Mouse (Mus musculus) heart, embryonic 13.5 days (tissue): ENCODE measurements around the gene Arhgap45. TPM values are rescaled to one million over a fixed set of nuclear protein-coding genes. Genes with fewer than 3 reads are reported as not detected.

Experiments used
- ATAC-seq: fragments of 200-750 bp; cut with Nextera tagmentation; 2 replicates; pipeline ENCODE4 v1.8.0; 2017; ENCODE audit warnings: moderate TSS enrichment; ENCODE audit not compliant: insufficient number of reproducible peaks, low FRiP score, low TSS enrichment; ENCODE audit errors: extremely low read depth
- H3K27ac ChIP-seq: fragments of 300-500 bp; sonication (generic); replicated peaks from 2 replicates; pipeline ENCODE4 v1.5.1; 2015; ENCODE audit warnings: moderate library complexity, mild to moderate bottlenecking, inconsistent platforms
- H3K27me3 ChIP-seq: fragments of 300-500 bp; sonication (generic); replicated peaks from 2 replicates; pipeline ENCODE4 v1.6.1; 2015; ENCODE audit warnings: mild to moderate bottlenecking, inconsistent platforms
- H3K36me3 ChIP-seq: fragments of 300-500 bp; sonication (generic); 2 replicates; pipeline ENCODE4 v1.6.1; 2015; ENCODE audit warnings: mild to moderate bottlenecking, inconsistent platforms
- H3K4me1 ChIP-seq: fragments of 300-500 bp; sonication (generic); 2 replicates; pipeline ENCODE4 v1.6.1; 2015; ENCODE audit warnings: inconsistent platforms
- H3K4me2 ChIP-seq: fragments of 300-500 bp; sonication (generic); 2 replicates; pipeline ENCODE4 v1.6.1; 2015; ENCODE audit warnings: inconsistent platforms, mild to moderate bottlenecking, moderate library complexity
- H3K4me3 ChIP-seq: fragments of 300-500 bp; sonication (generic); 2 replicates; pipeline ENCODE4 v1.5.1; 2015; ENCODE audit warnings: moderate library complexity, mild to moderate bottlenecking, inconsistent platforms
- H3K9ac ChIP-seq: fragments of 300-500 bp; sonication (generic); 2 replicates; pipeline ENCODE4 v1.6.1; 2015; ENCODE audit warnings: inconsistent platforms, mild to moderate bottlenecking, moderate library complexity
- H3K9me3 ChIP-seq: fragments of 300-500 bp; sonication (generic); 2 replicates; pipeline ENCODE4 v1.6.1; 2016; ENCODE audit warnings: inconsistent platforms
- WGBS: fragments of 180-500 bp; shearing (Covaris S2); methylation state at CpG from one replicate; pipeline ENCODE4 v1.1.7; 2015; ENCODE audit warnings: mixed read lengths; 5-methylcytosine and 5-hydroxymethylcytosine counted together
- polyA plus RNA-seq: library from polyadenylated mRNA; unstranded; fragments of >200 nt; fragmentation: Nextera tagmentation; extraction: Ambion mirVana; gene quantifications from 2 replicates; pipeline ENCODE4 v1.2.1, GENCODE M21; 2015

Gene Arhgap45
- 5.5 and 6.5 TPM in 2 replicates for polyA plus RNA-seq

DNA sequence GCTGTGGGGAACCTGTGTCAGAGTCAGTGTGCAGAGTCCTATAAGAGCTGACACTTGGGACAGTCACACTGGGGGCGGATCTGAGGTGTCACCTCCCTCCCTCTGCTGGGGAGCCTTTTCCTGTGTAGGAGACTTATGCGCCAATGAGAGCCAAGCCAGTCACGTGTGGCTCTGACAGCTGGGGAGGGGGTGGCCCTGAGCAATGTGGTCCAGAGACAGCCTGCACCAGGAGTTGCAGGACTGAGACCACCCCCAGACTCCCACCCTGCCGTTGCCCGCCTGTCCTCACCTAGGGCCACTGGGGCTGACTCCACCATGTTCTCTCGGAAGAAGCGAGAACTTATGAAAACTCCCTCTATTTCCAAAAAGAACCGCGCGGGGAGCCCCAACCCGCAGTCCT lies at the start of gene Arhgap45:
Gene Arhgap45 (plus strand): TSS at position 143 of the 400 bp plus-strand sequence.
- peaks cover 57% of the 10 kb centered on the region for H3K27me3 ChIP-seq

DNA sequence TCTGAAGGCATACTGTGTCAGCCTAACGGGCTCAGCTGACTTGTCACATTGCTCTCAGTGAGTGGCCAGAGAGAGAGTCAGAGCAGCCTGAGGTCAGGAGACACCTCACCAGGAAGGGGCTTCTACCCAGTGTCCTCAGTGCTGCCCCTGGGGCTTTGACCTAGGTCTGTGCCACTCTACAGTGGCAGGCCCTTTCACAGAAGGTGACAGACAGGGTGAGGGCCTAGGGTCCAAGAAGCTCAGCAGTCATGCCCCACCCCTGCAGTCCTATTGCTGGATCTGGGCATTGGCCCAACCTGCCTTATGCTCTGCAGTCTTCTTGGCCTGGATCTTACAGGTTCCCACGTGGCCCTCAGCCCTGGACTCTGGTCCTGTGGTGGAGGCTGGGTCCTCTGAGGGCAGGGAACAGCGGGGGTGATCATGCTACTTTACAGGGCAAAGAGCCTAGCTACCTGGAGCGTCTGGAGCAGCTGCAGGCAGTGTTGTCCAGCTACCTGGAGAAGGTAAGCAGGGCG lies 49.5 kb upstream of the Arhgap45 start:
- Histone ChIP-seq H3K9me3 (no peaks in the 10 kb centered on the region), H3K27me3 (peaks cover 36% of the 10 kb centered on the region), H3K27ac (no peak overlapping the region), H3K4me3 (no peak overlapping the region), H3K4me2 (no peak overlapping the region), H3K4me1 (peaks cover 10% of the 10 kb centered on the region), H3K9ac (no peak overlapping the region), H3K36me3 (peaks cover 64% of the 10 kb centered on the region)
- ATAC-seq, result no peak
- WGBS, result 90% methylated on average over 5 of the region's 5 CpGs

More for the DNA sequence above, at the start of gene Arhgap45:
- peaks cover 4% of the 10 kb centered on the region for H3K36me3 ChIP-seq
- no peak within 1 kb of the TSS for H3K4me2 ChIP-seq
- ATAC-seq, result no peak
- H3K9me3 ChIP-seq, result peaks cover 2% of the 10 kb centered on the region; the same call in 1 of the 2 replicates
- peak within 1 kb of the TSS; percentile 29 for H3K4me3 ChIP-seq
- H3K27ac ChIP-seq, result no peak within 1 kb of the TSS
- H3K9ac ChIP-seq, result no peak within 1 kb of the TSS
- H3K4me1 ChIP-seq, result peaks cover 37% of the 10 kb centered on the region
- WGBS, result 61% methylated on average over 11 of the region's 11 CpGs

DNA sequence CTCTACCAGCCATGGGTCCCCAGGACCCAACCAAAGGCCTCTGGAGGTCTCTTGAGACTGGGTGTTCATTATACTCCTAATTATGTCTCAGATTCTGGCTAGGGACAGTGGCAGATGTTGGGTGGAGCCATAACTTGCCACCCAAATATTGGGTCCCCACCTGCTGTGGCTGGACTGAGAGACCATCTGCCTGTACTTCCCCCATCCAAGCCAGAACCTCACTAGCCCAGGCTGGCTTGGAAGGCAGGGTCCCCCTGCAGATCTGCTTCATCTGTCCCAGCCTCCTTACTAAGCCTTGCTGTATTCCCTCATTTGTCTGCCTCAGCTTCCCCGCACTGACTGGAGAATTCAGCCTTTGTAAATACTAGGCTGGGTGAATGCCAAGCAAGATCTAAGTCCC lies 48.3 kb upstream of the Arhgap45 start:
- Histone ChIP-seq H3K4me1 (peaks cover 15% of the 10 kb centered on the region), H3K9ac (no peak overlapping the region), H3K4me2 (no peak overlapping the region), H3K27me3 (peaks cover 48% of the 10 kb centered on the region), H3K4me3 (no peak overlapping the region), H3K36me3 (peaks cover 51% of the 10 kb centered on the region), H3K27ac (no peak overlapping the region), H3K9me3 (no peaks in the 10 kb centered on the region)
- no peak for ATAC-seq
- 88% methylated on average over 1 of the region's 1 CpGs for WGBS

- no peak for ATAC-seq
- Histone ChIP-seq H3K4me2 (no peak overlapping the region), H3K9ac (no peak overlapping the region), H3K4me1 (peaks cover 15% of the 10 kb centered on the region), H3K36me3 (peaks cover 43% of the 10 kb centered on the region), H3K4me3 (no peak overlapping the region), H3K27me3 (peaks cover 54% of the 10 kb centered on the region), H3K27ac (no peak overlapping the region), H3K9me3 (no peaks in the 10 kb centered on the region)
- WGBS, result 18% methylated on average over 3 of the region's 3 CpGs
These were observed 47.3 kb upstream of the Arhgap45 start for GRCm38 (mm10) chr10:79969124-79969568.

DNA sequence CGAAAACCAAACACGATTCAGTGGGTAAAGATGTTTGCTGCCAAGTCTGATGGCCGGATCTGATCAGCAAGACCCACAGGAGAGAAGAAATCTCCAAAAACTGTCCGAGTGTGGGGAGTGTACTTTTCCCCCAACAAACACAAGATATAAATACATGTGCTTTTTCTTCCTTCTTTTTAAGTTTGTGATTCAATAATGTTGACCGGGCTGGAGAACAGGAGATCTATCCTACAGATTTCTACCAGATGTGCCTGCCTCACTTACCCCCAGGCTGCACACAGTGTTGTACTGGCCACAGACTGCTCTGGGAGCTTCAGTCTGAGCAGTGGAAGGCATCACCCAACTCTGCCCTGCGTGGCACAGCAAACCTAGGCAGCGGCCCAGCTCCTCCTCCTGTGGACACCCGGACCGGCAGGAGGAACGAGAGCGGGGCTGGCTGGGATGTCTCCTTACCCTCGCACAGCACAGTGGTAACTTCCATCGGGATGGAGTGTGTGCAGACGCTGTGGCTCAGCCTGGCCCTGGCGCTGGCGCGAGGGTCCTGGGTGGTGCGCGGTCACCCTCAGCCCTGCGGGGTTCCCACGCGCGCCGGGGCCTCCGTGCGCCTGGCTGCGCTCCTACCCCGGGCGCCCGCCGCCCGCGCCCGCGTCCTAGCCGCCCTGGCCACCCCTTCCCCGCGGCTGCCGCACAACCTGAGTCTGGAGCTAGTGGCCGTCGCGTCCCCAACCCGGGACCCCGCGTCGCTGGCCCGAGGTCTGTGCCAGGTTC lies 45.9 kb upstream of the Arhgap45 start, which contains the start of gene Grin3b:
Gene Grin3b (plus strand): TSS at position 301 of the 768 bp plus-strand sequence.
- Histone ChIP-seq H3K9me3 (no peaks in the 10 kb centered on the region), H3K27ac (no peak within 1 kb of the TSS), H3K4me3 (peak within 1 kb of the TSS; percentile 51), H3K27me3 (peaks cover 54% of the 10 kb centered on the region), H3K4me1 (peaks cover 15% of the 10 kb centered on the region), H3K9ac (peak within 1 kb of the TSS; percentile 77), H3K4me2 (peak within 1 kb of the TSS; percentile 75), H3K36me3 (peaks cover 41% of the 10 kb centered on the region)
- WGBS, result 8% methylated on average over 44 of the region's 47 CpGs
- no peak for ATAC-seq

GRCm38 (mm10) chr10:79971183-79971497 lies 45.3 kb upstream of the Arhgap45 start:
- Histone ChIP-seq H3K4me3 (peak overlapping the region; percentile 51), H3K9me3 (no peaks in the 10 kb centered on the region), H3K27ac (no peak overlapping the region), H3K9ac (peak overlapping the region; percentile 77), H3K4me2 (peak overlapping the region; percentile 75), H3K4me1 (peaks cover 15% of the 10 kb centered on the region), H3K27me3 (peaks cover 54% of the 10 kb centered on the region), H3K36me3 (peaks cover 41% of the 10 kb centered on the region)
- ATAC-seq, result no peak
- WGBS, result 5% methylated on average over 21 of the region's 21 CpGs

DNA sequence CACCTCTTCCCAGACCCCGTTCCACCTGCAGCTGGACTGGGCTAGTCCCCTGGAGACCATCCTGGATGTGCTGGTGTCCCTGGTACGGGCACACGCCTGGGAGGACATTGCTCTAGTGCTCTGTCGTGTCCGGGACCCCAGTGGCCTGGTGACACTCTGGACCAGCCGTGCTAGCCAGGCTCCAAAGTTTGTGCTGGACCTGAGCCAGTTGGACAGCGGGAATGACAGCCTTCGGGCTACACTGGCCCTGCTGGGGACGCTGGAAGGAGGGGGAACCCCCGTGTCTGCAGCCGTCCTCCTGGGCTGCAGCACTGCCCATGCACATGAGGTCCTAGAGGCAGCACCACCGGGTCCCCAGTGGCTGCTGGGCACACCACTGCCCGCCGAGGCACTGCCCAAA lies 43.6 kb upstream of the Arhgap45 start:
- no peak overlapping the region for H3K9ac ChIP-seq
- no peak overlapping the region for H3K4me2 ChIP-seq
- peaks cover 54% of the 10 kb centered on the region for H3K27me3 ChIP-seq
- peaks cover 15% of the 10 kb centered on the region for H3K4me1 ChIP-seq
- H3K4me3 ChIP-seq, result no peak overlapping the region
- WGBS, result 45% methylated on average over 14 of the region's 14 CpGs
- no peak overlapping the region for H3K27ac ChIP-seq
- peaks cover 41% of the 10 kb centered on the region for H3K36me3 ChIP-seq
- 0 out of 2 replicates have a peak, but pooled peaks cover 10% of the 10 kb centered on the region for H3K9me3 ChIP-seq
- ATAC-seq, result no peak

- H3K4me2 ChIP-seq, result no peak overlapping the region
- H3K4me1 ChIP-seq, result peaks cover 15% of the 10 kb centered on the region
- peaks cover 49% of the 10 kb centered on the region for H3K36me3 ChIP-seq
- H3K9me3 ChIP-seq, result 0 out of 2 replicates have a peak, but pooled peaks cover 10% of the 10 kb centered on the region
- H3K27me3 ChIP-seq, result peaks cover 46% of the 10 kb centered on the region
- ATAC-seq, result no peak
- no peak overlapping the region for H3K9ac ChIP-seq
- H3K27ac ChIP-seq, result no peak overlapping the region
- H3K4me3 ChIP-seq, result no peak overlapping the region
- 87% methylated on average over 21 of the region's 21 CpGs for WGBS
These were observed 42.4 kb upstream of the Arhgap45 start for GRCm38 (mm10) chr10:79974087-79974486.

DNA sequence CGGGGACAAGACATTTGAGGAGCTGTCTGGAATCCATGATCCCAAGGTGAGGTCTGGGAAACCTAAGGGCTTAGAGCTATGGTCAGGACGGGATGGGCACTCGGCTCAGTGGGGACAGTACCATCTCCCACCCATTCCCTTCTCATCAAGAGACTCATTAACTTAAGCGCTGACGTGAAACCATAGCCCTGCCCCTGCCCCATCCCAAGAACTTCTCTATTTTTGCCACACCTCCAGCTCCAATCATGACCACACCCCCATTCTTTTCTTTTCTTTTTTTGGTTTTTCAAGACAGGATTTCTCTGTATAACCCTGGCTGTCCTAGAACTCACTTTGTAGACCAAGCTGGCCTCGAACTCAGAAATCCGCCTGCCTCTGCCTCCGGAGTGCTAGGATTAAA lies 41.8 kb upstream of the Arhgap45 start:
- no peak overlapping the region for H3K9ac ChIP-seq
- H3K36me3 ChIP-seq, result peaks cover 55% of the 10 kb centered on the region
- H3K9me3 ChIP-seq, result 0 out of 2 replicates have a peak, but pooled peaks cover 10% of the 10 kb centered on the region
- 85% methylated on average over 8 of the region's 8 CpGs for WGBS
- H3K27ac ChIP-seq, result no peak overlapping the region
- no peak overlapping the region for H3K4me2 ChIP-seq
- H3K4me3 ChIP-seq, result no peak overlapping the region
- no peak for ATAC-seq
- H3K4me1 ChIP-seq, result peaks cover 18% of the 10 kb centered on the region
- peaks cover 41% of the 10 kb centered on the region for H3K27me3 ChIP-seq

- Histone ChIP-seq H3K9ac (no peak overlapping the region), H3K4me1 (peaks cover 25% of the 10 kb centered on the region), H3K9me3 (0 out of 2 replicates have a peak, but pooled peaks cover 10% of the 10 kb centered on the region), H3K27ac (no peak overlapping the region), H3K4me2 (no peak overlapping the region), H3K27me3 (peaks cover 26% of the 10 kb centered on the region), H3K4me3 (no peak overlapping the region), H3K36me3 (peaks cover 56% of the 10 kb centered on the region)
- 84% methylated on average over 28 of the region's 28 CpGs for WGBS
- ATAC-seq, result no peak
These were observed 40.3 kb upstream of the Arhgap45 start for GRCm38 (mm10) chr10:79976071-79976721.

DNA sequence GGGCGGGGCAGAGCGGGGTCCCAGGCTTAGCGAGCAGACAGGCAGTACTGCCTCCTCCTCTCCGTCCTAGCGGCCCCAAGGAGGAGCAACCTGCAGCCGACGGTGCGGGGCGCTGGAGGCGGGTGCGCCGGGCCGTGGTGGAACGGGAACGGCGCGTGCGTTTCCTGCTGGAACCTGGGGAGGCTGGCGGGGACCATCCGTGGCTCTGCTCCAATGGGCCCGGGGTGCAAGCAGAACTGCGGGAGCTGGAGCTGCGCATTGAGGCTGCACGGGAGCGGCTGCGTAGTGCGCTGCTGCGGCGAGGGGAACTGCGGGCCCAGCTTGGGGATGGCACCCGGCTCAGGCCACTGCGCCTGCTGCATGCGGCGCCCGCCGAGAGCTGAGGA lies 39.7 kb upstream of the Arhgap45 start:
- peaks cover 28% of the 10 kb centered on the region for H3K4me1 ChIP-seq
- H3K36me3 ChIP-seq, result peaks cover 60% of the 10 kb centered on the region
- H3K27ac ChIP-seq, result no peak overlapping the region
- no peak overlapping the region for H3K9ac ChIP-seq
- H3K27me3 ChIP-seq, result peaks cover 21% of the 10 kb centered on the region
- 71% methylated on average over 29 of the region's 36 CpGs for WGBS
- no peak overlapping the region for H3K4me3 ChIP-seq
- no peak overlapping the region for H3K4me2 ChIP-seq
- H3K9me3 ChIP-seq, result 0 out of 2 replicates have a peak, but pooled peaks cover 10% of the 10 kb centered on the region
- no peak for ATAC-seq
